Comparison of ENCODE assay signal across 8 mouse cellular contexts in genomic region chr3:9885565-9885964, GRCm38 (mm10).
A peak's percentile ranks its signal among the peaks of the same experiment; 100 is the strongest.
DNase-seq lines count a peak whose midpoint lies in the region; TF ChIP-seq lines count a peak whose summit lies in the region.

No protein-coding gene starts in this region.

- H3K4me1 ChIP-seq in spleen, adult 2 months (ENCODE audit: control insufficient read depth, insufficient read depth, insufficient read length) = peaks cover 25% of the 10 kb centered on the region

- DNase-seq in embryo, embryonic 10 days (ENCODE audit: low spot score) = peak; percentile 29
- no peak for DNase-seq in embryo, embryonic 9.5 days (ENCODE audit: extremely low spot score)
- DNase-seq in spleen, adult 2 months (ENCODE audit: low read depth in 1 of 2, low spot score in 2 of 2) = no peak
- DNase-seq in spleen, postnatal 36 days (ENCODE audit: low spot score in 2 of 2) = no peak
- peak; percentile 54 for DNase-seq in gastrocnemius, postnatal 25 days
- peak; percentile 39 to 52 for DNase-seq in kidney, postnatal 25 days
- DNase-seq in mesoderm, embryonic 11.5 days (ENCODE audit: low read depth, low spot score) = peak; percentile 44
- no peak for DNase-seq in spleen, adult 18-20 months

- 0 out of 2 replicates have a peak overlapping the region, but pooled peaks have one; percentile 5 for H3K27ac ChIP-seq in spleen, adult 2 months (ENCODE audit: insufficient read depth, low read length)

- 53% methylated on average over 8 of the region's 8 CpGs for WGBS in spleen, adult 2 months

- no peak for TF ChIP-seq POLR2A in spleen, adult 2 months (IDR thresholded peaks at IDR 0.05; ENCODE audit: low read depth, low read length)

- no peak for TF ChIP-seq CTCF in spleen, adult 2 months (IDR thresholded peaks at IDR 0.05; ENCODE audit: extremely low read depth, insufficient read depth, insufficient read length, insufficient replicate concordance)

- H3K4me3 ChIP-seq in spleen, adult 2 months (ENCODE audit: extremely low read depth, insufficient read depth, insufficient read length) = no peak overlapping the region

- H3K27me3 ChIP-seq in spleen, adult 2 months (ENCODE audit: control insufficient read depth, insufficient read depth, low read length) = no peaks in the 10 kb centered on the region

- H3K36me3 ChIP-seq in spleen, adult 2 months (ENCODE audit: control insufficient read depth, insufficient read depth, low read length) = no peaks in the 10 kb centered on the region

Comparison
In these comparisons a context has a peak if more than half of its experiments do, and no peak if none do; other contexts are left out.
1. DNase-seq: peak in embryo, embryonic 10 days (single experiment), gastrocnemius, postnatal 25 days (single experiment), kidney, postnatal 25 days (2 of 2) and mesoderm, embryonic 11.5 days (single experiment); none in embryo, embryonic 9.5 days (single experiment), spleen, adult 2 months (0 of 2), spleen, postnatal 36 days (0 of 2) and spleen, adult 18-20 months (0 of 2).